Mouse (Mus musculus) CD4-positive, CD25-positive, alpha-beta regulatory T cell, adult 9 weeks (primary cell): Measurements from ENCODE around the gene Rnd3. TPM values are rescaled to one million over a fixed set of nuclear protein-coding genes. Genes with fewer than 3 reads are reported as not detected.

ENCODE experiments used
- polyA plus RNA-seq: library from polyadenylated mRNA; unstranded; fragments of 100-300 nt; shearing (Covaris generic); gene quantifications from one replicate; pipeline ENCODE4 v1.2.1, GENCODE M21; 2017

Rnd3 gene
- polyA plus RNA-seq: not detected

GRCm38 (mm10) chr2:51148975-51149374 is at the start of gene Rnd3:
TSS of gene Rnd3 (minus strand) at chr2:51149111.

